Mouse (Mus musculus) retina, postnatal 7 days (tissue): ENCODE measurements around the gene Cdc42bpg.

Experiments
- DNase-seq: peaks from one replicate; pipeline ENCODE4 v3.0.0-alpha.2; 2012; ENCODE audit warnings: low read depth, low spot score

Gene Cdc42bpg

GRCm38 (mm10) chr19:6347615-6348014, 41.4 kb downstream of the Cdc42bpg start:
- no peak for DNase-seq

DNA sequence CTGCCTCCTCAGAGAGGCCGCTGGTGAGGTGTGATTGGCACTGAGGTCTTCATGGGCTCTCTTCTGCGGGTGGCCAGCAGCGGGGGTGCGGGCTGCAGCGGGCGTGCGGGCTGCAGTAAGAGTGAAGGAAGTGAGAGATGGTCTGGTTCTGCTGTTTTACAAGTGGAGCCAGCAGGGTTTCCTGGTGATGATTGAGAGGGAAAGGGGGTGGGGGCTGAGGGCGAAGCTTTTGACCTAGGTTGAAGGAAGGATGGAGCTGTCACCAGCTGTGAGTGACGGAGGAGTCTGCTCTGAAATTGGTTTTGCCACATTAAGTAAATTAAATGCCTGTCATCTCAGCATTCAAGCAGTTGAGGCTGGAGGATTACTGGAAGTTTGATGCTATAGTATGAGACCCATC, 42.5 kb downstream of the Cdc42bpg start:
- DNase-seq: no peak

- DNase-seq: no peak
Measured at GRCm38 (mm10) chr19:6349215-6349983, 43.1 kb downstream of the Cdc42bpg start.

GRCm38 (mm10) chr19:6351431-6352106, 45.3 kb downstream of the Cdc42bpg start:
- no peak for DNase-seq

DNA sequence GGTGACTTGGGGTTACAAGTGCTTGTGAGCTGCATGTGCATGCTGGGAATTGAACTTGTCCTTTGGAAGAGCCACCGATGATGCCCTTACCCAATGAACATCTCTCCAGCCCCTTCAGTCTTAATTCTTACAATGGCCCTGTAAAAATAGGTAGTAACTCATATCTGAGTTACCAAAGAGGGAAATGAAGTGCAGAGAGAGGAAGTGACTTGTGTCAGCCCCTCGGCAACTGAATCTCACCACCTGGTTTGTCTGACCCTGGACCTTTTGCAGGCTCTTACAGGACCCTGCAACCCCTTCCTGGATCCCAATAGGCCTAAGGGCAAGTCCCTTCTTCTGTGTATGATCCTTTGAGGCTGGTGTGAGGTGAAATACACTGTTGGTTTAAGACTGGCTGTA, 45.9 kb downstream of the Cdc42bpg start:
- DNase-seq: no peak

GRCm38 (mm10) chr19:6354030-6354429, 47.8 kb downstream of the Cdc42bpg start:
- DNase-seq: no peak

- no peak for DNase-seq
Measured at GRCm38 (mm10) chr19:6361291-6361690, 55.0 kb downstream of the Cdc42bpg start.

DNA sequence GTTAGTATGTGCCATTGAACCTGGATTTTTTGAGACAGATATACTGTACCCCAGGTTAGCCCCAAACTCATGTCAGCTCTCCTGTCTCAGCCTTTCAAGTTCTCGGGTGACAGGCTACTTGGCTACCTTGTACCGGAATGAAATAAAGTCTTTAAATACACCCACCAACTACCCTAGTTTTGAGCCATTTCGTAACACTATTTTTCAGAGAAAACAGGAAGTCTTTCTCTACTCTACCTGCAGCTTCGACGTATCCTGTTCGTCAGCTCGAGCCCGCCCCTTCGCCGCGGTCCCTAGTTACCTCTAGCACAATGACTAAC, 56.8 kb downstream of the Cdc42bpg start:
- no peak for DNase-seq

DNA sequence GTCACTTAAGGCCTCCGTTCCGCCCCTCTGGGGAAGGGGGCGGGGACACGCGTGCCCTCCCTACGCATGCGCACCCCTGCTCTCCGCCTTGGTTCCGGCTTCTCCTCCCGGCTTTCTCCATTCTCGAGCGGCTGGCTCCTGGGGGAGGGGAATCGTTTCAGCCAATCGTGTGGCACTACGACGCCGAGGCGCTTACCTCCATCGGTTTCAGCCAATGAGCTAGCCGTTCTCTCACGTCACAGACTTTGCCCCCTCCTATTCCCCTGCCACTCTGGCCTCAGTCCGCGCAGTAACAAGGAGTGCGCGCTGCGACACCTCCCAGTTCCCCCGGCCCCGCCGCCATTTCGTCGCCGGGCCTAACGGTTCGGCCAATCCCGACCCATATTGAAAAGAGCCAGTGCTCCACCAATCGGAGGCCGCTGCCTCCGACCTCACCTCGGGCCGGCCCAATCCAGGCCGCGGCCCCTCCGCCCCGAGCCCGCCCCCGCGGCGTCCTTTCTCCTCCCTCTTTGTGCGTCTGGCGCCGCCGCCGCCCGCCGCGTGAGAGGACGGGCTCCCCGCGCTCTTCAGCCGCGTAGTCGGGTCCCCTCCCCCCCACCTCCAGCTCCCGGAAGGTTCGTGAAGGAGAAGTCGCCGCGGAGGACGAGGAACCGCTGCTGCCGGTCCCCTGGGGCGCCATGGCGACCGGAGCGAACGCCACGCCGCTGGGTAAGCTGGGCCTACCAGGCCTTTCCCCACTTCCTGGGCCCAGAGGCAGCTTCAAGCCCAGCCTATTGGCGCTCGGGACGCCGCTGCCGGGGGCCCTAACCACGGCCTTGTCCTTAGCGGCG, 57.4 kb downstream of the Cdc42bpg start, which contains the start of gene Sf1:
Gene Sf1, plus strand, starts transcription at position 280 of the 830 bp plus-strand sequence.
- peak; percentile 100 for DNase-seq

- peak; percentile 83 for DNase-seq
Measured at GRCm38 (mm10) chr19:6364317-6364725, 58.1 kb downstream of the Cdc42bpg start.

- no peak for DNase-seq
Measured at GRCm38 (mm10) chr19:6364842-6365241, 58.6 kb downstream of the Cdc42bpg start.

DNA sequence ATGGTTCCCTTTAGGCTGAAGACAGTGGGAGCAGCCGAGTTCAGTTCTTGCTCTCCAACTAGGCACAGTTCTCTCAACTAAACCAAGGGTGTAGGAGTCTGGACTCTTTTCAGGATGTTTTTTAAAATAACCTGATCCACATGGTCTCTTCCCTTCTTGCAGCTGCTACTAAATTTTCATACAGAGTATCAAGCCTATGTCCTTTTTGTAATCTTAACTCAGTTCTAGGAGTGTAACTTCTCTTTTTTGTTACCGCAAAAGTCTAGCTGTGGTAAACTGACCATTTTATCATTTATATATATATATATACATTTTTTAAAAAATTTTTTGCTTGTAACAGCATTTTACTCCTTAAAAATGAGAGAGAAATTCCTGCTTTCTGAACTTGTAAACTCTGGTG, 63.9 kb downstream of the Cdc42bpg start:
- no peak for DNase-seq

DNA sequence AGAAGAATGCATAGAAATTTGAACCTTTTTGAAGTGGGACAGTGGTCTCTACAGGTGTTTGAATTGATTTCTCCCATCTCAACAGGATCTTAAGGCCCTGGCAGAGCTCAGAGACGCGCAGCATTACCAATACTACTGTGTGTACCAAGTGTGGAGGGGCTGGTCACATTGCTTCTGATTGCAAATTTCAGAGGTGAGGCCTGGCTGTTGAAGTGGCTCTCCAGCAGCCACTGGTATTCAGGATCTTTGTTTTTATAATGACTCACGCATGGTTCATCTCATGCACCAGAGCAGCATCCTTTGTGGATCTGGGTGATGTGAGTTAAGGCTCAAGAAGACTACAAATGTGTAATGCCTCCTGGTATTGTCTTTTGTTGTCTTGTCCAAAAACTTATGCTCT, 66.2 kb downstream of the Cdc42bpg start:
- DNase-seq: no peak

- peak; percentile 67 for DNase-seq
Measured at GRCm38 (mm10) chr19:6373539-6374400, 67.5 kb downstream of the Cdc42bpg start.

- no peak for DNase-seq
Measured at GRCm38 (mm10) chr19:6374571-6374970, 68.3 kb downstream of the Cdc42bpg start.
